Comparison of ENCODE assay signal across 15 mouse cellular contexts in the genomic region with DNA sequence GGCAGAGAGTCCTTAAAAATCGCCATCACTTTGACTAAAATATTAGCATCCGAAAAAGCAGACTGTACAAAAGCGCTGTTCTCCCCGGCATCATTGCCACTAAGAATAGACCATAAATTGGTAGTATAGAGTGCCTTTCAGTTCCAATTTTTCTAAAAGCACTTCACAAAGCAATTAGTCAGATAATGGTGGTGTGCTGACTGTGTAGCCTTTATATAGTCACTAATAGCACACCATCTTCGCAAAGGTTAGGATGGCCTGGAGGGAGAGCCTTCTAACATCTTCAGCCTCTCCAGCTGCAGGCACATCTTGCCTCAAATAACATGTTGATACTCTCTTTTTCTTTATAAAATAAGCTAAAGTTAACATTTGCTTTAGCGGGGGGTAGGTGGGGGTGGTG.
"Had no signal": no experiment of that assay in that cellular context is flagged by ENCODE, and none has a peak within 500 bp of the region (broad histone marks: within the 10 kb centered on the region; RNA-seq: fewer than 3 reads in every experiment).

No protein-coding gene starts in this region.

- H3K4me1 ChIP-seq: limb, embryonic 12.5 days; liver, embryonic 13.5 days; lung, embryonic 15.5 days; megakaryocyte, embryonic 14.5 days; midbrain, embryonic 12.5 days had no signal

- H3K4me3 ChIP-seq: limb, embryonic 12.5 days; liver, embryonic 13.5 days; lung, embryonic 15.5 days; megakaryocyte, embryonic 14.5 days; midbrain, embryonic 12.5 days had no signal

- H3K27ac ChIP-seq: limb, embryonic 12.5 days; liver, embryonic 13.5 days; lung, embryonic 15.5 days; macrophage; midbrain, embryonic 12.5 days; stomach, postnatal 0 days had no signal

- H3K36me3 ChIP-seq: limb, embryonic 12.5 days; liver, embryonic 13.5 days; lung, embryonic 15.5 days; midbrain, embryonic 12.5 days had no signal

- H3K4me2 ChIP-seq: limb, embryonic 12.5 days; liver, embryonic 13.5 days; lung, embryonic 15.5 days; midbrain, embryonic 12.5 days had no signal

- H3K27me3 ChIP-seq: limb, embryonic 12.5 days; liver, embryonic 13.5 days; lung, embryonic 15.5 days; megakaryocyte, embryonic 14.5 days; midbrain, embryonic 12.5 days had no signal

- DNase-seq: kidney, postnatal 10 days; kidney, postnatal 4 days; liver; liver, embryonic 13.5 days; liver, postnatal 0 days; lung, postnatal 14 days; thymus, adult 18-20 months; thymus, postnatal 14 days had no signal

- H3K9me3 ChIP-seq: limb, embryonic 12.5 days; liver, embryonic 13.5 days; lung, embryonic 15.5 days; midbrain, embryonic 12.5 days had no signal

- H3K9ac ChIP-seq: limb, embryonic 12.5 days; liver, embryonic 13.5 days; liver, postnatal 0 days; lung, embryonic 15.5 days; midbrain, embryonic 12.5 days had no signal

- ATAC-seq: liver, postnatal 0 days; midbrain, embryonic 16.5 days had no signal
